Mouse (Mus musculus) liver, embryonic 15.5 days (tissue): Measurements from ENCODE around the gene Cdadc1. TPM values are rescaled to one million over a fixed set of nuclear protein-coding genes. Genes with fewer than 3 reads are reported as not detected.

ENCODE experiments used
- ATAC-seq: fragments of 200-750 bp; cut with Nextera tagmentation; 2 replicates; pipeline ENCODE4 v1.8.0; 2017; ENCODE audit warnings: moderate number of reproducible peaks, mild to moderate bottlenecking, moderate library complexity; ENCODE audit not compliant: insufficient read depth
- H3K27ac ChIP-seq: fragments of 300-500 bp; sonication (generic); replicated peaks from 2 replicates; pipeline ENCODE4 v1.5.1; 2015; ENCODE audit warnings: mild to moderate bottlenecking, inconsistent platforms
- H3K27me3 ChIP-seq: fragments of 300-500 bp; sonication (generic); 2 replicates; pipeline ENCODE4 v1.6.1; 2015; ENCODE audit warnings: mild to moderate bottlenecking, inconsistent platforms
- H3K36me3 ChIP-seq: fragments of 300-500 bp; sonication (generic); replicated peaks from 2 replicates; pipeline ENCODE4 v1.6.1; 2015; ENCODE audit warnings: moderate library complexity, mild to moderate bottlenecking, inconsistent platforms
- H3K4me1 ChIP-seq: fragments of 300-500 bp; sonication (generic); replicated peaks from 2 replicates; pipeline ENCODE4 v1.6.1; 2015; ENCODE audit warnings: inconsistent platforms
- H3K4me2 ChIP-seq: fragments of 300-500 bp; sonication (generic); 2 replicates; pipeline ENCODE4 v1.6.1; 2015; ENCODE audit warnings: moderate library complexity, mild to moderate bottlenecking, inconsistent platforms
- H3K4me3 ChIP-seq: fragments of 300-500 bp; sonication (generic); replicated peaks from 2 replicates; pipeline ENCODE4 v1.5.1; 2015; ENCODE audit warnings: mild to moderate bottlenecking, inconsistent platforms
- H3K9ac ChIP-seq: fragments of 300-500 bp; sonication (generic); 2 replicates; pipeline ENCODE4 v1.6.1; 2015; ENCODE audit warnings: moderate library complexity, mild to moderate bottlenecking, inconsistent platforms
- H3K9me3 ChIP-seq: fragments of 300-500 bp; sonication (generic); replicated peaks from 2 replicates; pipeline ENCODE4 v1.6.1; 2016; ENCODE audit warnings: inconsistent platforms
- WGBS: fragments of 180-500 bp; shearing (Covaris S2); methylation state at CpG from one replicate; pipeline ENCODE4 v1.1.7; 2015; ENCODE audit warnings: mixed read lengths; ENCODE audit not compliant: insufficient replicate concordance; 5-methylcytosine and 5-hydroxymethylcytosine counted together
- polyA plus RNA-seq: library from polyadenylated mRNA; unstranded; fragments of >200 nt; fragmentation: Nextera tagmentation; extraction: Ambion mirVana; gene quantifications from 2 replicates; pipeline ENCODE4 v1.2.1, GENCODE M21; 2015

Cdadc1 gene
- polyA plus RNA-seq, 1 experiment from 2014 or later, result 15.0 TPM

DNA sequence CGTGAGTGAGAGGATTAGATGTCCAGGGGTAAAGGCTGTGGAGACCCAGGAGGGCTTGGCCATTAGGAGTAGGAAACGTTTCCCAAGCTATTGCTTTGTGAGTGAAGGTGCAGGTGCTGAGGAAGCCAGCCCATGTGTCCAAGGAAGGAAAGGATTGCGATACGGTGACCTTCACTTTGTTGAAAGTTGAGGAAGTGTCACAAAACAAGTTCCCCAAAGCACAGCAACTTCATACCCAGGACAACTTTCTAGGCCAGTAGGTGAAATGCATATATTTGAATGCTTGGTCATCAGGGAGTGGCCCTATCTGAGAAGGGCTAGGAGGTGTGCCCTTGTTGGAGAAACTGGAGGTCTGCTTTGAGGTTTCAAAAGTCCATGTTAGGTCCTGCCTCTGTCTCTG is 40.7 kb downstream of the Cdadc1 start:
- H3K9ac ChIP-seq, result no peak overlapping the region
- H3K36me3 ChIP-seq, result no peaks in the 10 kb centered on the region
- H3K4me3 ChIP-seq, result no peak overlapping the region
- H3K27me3 ChIP-seq, result no peaks in the 10 kb centered on the region
- no peak overlapping the region for H3K4me2 ChIP-seq
- H3K9me3 ChIP-seq, result no peaks in the 10 kb centered on the region
- 0 out of 2 replicates have a peak overlapping the region, but pooled peaks have one; percentile 51 for H3K27ac ChIP-seq
- 38% methylated on average over 4 of the region's 4 CpGs for WGBS
- H3K4me1 ChIP-seq, result peaks cover 9% of the 10 kb centered on the region
- no peak for ATAC-seq

GRCm38 (mm10) chr14:59555928-59556531 is 41.7 kb downstream of the Cdadc1 start:
- H3K9me3 ChIP-seq, result no peaks in the 10 kb centered on the region
- no peaks in the 10 kb centered on the region for H3K36me3 ChIP-seq
- peaks cover 19% of the 10 kb centered on the region for H3K4me1 ChIP-seq
- no peak overlapping the region for H3K4me3 ChIP-seq
- no peaks in the 10 kb centered on the region for H3K27me3 ChIP-seq
- no peak overlapping the region for H3K9ac ChIP-seq
- H3K27ac ChIP-seq, result no peak overlapping the region
- 45% methylated on average over 13 of the region's 13 CpGs for WGBS
- ATAC-seq, result no peak; the same call in 1 of the 2 replicates
- peak overlapping the region; percentile 14; the same call in 1 of the 2 replicates for H3K4me2 ChIP-seq

GRCm38 (mm10) chr14:59555018-59555417 is 42.7 kb downstream of the Cdadc1 start:
- 23% methylated on average over 8 of the region's 8 CpGs for whole genome bisulfite sequencing
- Histone ChIP-seq H3K9me3 (no peaks in the 10 kb centered on the region), H3K4me2 (no peak overlapping the region), H3K4me1 (peaks cover 25% of the 10 kb centered on the region), H3K27me3 (no peaks in the 10 kb centered on the region), H3K9ac (no peak overlapping the region), H3K27ac (no peak overlapping the region), H3K4me3 (no peak overlapping the region), H3K36me3 (no peaks in the 10 kb centered on the region)
- no peak for ATAC-seq

DNA sequence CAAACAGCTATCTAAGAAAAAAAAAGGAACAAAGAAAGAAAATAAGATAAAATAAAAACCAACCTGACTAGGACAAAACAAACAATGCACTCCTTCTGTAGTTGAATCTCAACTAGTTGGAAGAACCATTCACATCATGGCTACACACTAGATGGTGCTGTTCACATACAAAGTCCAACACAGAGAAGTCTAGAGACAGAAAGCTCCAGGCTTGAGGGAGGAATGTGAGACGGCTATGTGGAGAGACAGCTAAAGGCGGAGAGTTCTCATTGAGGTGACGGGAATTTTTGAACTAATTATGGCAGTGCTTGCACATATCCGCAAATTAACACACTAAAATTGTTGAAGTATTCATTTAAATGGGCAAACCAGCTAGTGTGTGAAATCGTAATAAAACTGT is 43.7 kb downstream of the Cdadc1 start:
- Histone ChIP-seq H3K9me3 (no peaks in the 10 kb centered on the region), H3K27ac (no peak overlapping the region)
- 66% methylated on average over 5 of the region's 5 CpGs for WGBS

DNA sequence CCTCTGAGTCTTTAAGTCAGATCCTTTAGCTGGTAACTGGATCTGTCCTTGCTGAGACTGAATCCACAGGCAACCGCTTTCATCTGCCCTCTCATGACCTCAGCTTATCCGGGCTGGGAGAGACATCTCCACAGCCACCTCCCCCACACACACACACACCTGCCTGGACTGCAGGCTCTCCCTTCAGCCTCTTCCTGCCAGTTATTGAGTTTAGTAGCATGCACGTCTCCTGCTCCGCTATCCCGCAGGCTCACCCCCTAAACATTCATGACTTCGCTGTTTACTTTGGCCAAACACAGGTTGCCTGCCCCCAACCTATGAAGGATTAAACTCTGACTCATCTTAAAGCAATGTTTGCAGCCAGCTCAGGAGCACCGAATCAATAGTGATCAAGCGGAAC is 45.8 kb downstream of the Cdadc1 start:
- Histone ChIP-seq H3K36me3 (no peaks in the 10 kb centered on the region), H3K4me1 (peaks cover 25% of the 10 kb centered on the region), H3K9me3 (no peaks in the 10 kb centered on the region), H3K4me3 (no peak overlapping the region), H3K4me2 (peak overlapping the region; percentile 4; the same call in 1 of the 2 replicates), H3K27me3 (no peaks in the 10 kb centered on the region), H3K9ac (no peak overlapping the region), H3K27ac (no peak overlapping the region)
- WGBS, result 65% methylated on average over 8 of the region's 8 CpGs
- peak; percentile 25; the same call in 1 of the 2 replicates for ATAC-seq

More for the DNA sequence above, 43.7 kb downstream of the Cdadc1 start:
- no peak overlapping the region for H3K4me3 ChIP-seq
- H3K9ac ChIP-seq, result no peak overlapping the region
- peaks cover 25% of the 10 kb centered on the region for H3K4me1 ChIP-seq
- H3K27me3 ChIP-seq, result no peaks in the 10 kb centered on the region
- ATAC-seq, result no peak
- H3K36me3 ChIP-seq, result no peaks in the 10 kb centered on the region
- no peak overlapping the region for H3K4me2 ChIP-seq

DNA sequence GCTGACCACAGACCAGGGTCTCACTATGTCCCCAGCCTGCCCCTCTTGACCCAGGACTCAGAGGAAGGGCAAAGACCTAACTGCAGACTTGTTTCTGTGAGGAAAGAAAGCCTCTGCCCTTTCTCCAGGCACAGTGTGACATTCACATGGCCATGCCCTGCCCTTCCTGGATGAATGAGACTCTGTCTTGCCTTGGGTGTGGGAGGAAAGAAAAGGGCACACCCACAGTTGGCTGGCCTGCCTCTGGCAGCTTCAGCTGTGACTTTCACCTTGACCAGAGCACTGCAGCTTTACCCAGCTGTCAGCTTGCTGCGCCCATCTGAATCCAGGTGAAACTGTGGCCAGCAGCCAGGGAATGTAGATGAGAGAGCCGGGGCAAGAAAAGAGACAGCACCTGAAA is 46.9 kb downstream of the Cdadc1 start:
- no peaks in the 10 kb centered on the region for H3K27me3 ChIP-seq
- H3K9me3 ChIP-seq, result no peaks in the 10 kb centered on the region
- H3K4me2 ChIP-seq, result no peak overlapping the region
- ATAC-seq, result no peak
- H3K36me3 ChIP-seq, result no peaks in the 10 kb centered on the region
- peaks cover 17% of the 10 kb centered on the region for H3K4me1 ChIP-seq
- H3K27ac ChIP-seq, result no peak overlapping the region
- 70% methylated on average over 2 of the region's 2 CpGs for WGBS
- no peak overlapping the region for H3K9ac ChIP-seq
- no peak overlapping the region for H3K4me3 ChIP-seq

GRCm38 (mm10) chr14:59549106-59549505 is 48.7 kb downstream of the Cdadc1 start:
- no peaks in the 10 kb centered on the region for H3K27me3 ChIP-seq
- H3K4me3 ChIP-seq, result no peak overlapping the region
- no peak for ATAC-seq
- no peak overlapping the region for H3K27ac ChIP-seq
- H3K9me3 ChIP-seq, result no peaks in the 10 kb centered on the region
- no peak overlapping the region for H3K4me2 ChIP-seq
- peaks cover 17% of the 10 kb centered on the region for H3K4me1 ChIP-seq
- WGBS, result 74% methylated on average over 6 of the region's 6 CpGs
- no peaks in the 10 kb centered on the region for H3K36me3 ChIP-seq
- H3K9ac ChIP-seq, result no peak overlapping the region

- Histone ChIP-seq H3K27ac (no peak overlapping the region), H3K4me2 (no peak overlapping the region), H3K9me3 (no peaks in the 10 kb centered on the region), H3K27me3 (no peaks in the 10 kb centered on the region), H3K4me3 (no peak overlapping the region), H3K4me1 (peaks cover 21% of the 10 kb centered on the region), H3K36me3 (no peaks in the 10 kb centered on the region), H3K9ac (no peak overlapping the region)
- no peak for ATAC-seq
- WGBS, result 70% methylated on average over 2 of the region's 2 CpGs
Measured at GRCm38 (mm10) chr14:59548532-59548931, 49.2 kb downstream of the Cdadc1 start.

GRCm38 (mm10) chr14:59547530-59547929 is 50.2 kb downstream of the Cdadc1 start:
- Histone ChIP-seq H3K27ac (0 out of 2 replicates have a peak overlapping the region, but pooled peaks have one; percentile 24), H3K4me1 (peaks cover 27% of the 10 kb centered on the region), H3K27me3 (no peaks in the 10 kb centered on the region), H3K36me3 (no peaks in the 10 kb centered on the region), H3K9me3 (no peaks in the 10 kb centered on the region), H3K4me2 (no peak overlapping the region), H3K9ac (no peak overlapping the region), H3K4me3 (no peak overlapping the region)
- ATAC-seq, result no peak; the same call in 1 of the 2 replicates
- 66% methylated on average over 5 of the region's 5 CpGs for WGBS

- Histone ChIP-seq H3K27me3 (no peaks in the 10 kb centered on the region), H3K9ac (no peak overlapping the region), H3K4me2 (no peak overlapping the region), H3K4me1 (peaks cover 20% of the 10 kb centered on the region), H3K36me3 (no peaks in the 10 kb centered on the region), H3K9me3 (no peaks in the 10 kb centered on the region), H3K27ac (no peak overlapping the region), H3K4me3 (no peak overlapping the region)
- 76% methylated on average over 7 of the region's 7 CpGs for WGBS
- no peak for ATAC-seq
Measured at GRCm38 (mm10) chr14:59546162-59546880, 51.4 kb downstream of the Cdadc1 start.

GRCm38 (mm10) chr14:59543956-59544355 is 53.8 kb downstream of the Cdadc1 start:
- no peaks in the 10 kb centered on the region for H3K9me3 ChIP-seq
- 67% methylated on average over 5 of the region's 5 CpGs for WGBS
- peaks cover 11% of the 10 kb centered on the region; the same call in 1 of the 2 replicates for H3K4me1 ChIP-seq
- H3K4me2 ChIP-seq, result no peak overlapping the region
- no peak for ATAC-seq
- no peak overlapping the region for H3K4me3 ChIP-seq
- peaks cover 10% of the 10 kb centered on the region; the same call in 1 of the 2 replicates for H3K36me3 ChIP-seq
- no peak overlapping the region for H3K9ac ChIP-seq
- no peak overlapping the region for H3K27ac ChIP-seq
- H3K27me3 ChIP-seq, result no peaks in the 10 kb centered on the region
